Mouse (Mus musculus) cerebellum, adult 2 months (tissue): ENCODE measurements around the gene Htt.

Experiments
- CTCF ChIP-seq: fragments of 200-500 bp; IDR thresholded peaks from 2 replicates; pipeline ENCODE4 v1.5.1; 2011; ENCODE audit warnings: low read depth, mild to moderate bottlenecking, control low read depth, low read length, moderate library complexity, borderline replicate concordance; ENCODE audit not compliant: insufficient read depth
- POLR2A ChIP-seq: fragments of 200-500 bp; IDR thresholded peaks from 2 replicates; pipeline ENCODE4 v1.6.1; 2011; ENCODE audit warnings: low read length, control low read depth, borderline replicate concordance; ENCODE audit not compliant: insufficient read depth

- TF ChIP-seq CTCF (no peak), POLR2A (no peak)
These were observed 31.3 kb upstream of the Htt start for GRCm38 (mm10) chr5:34730255-34730654.
